Mouse (Mus musculus) ES-Bruce4 (cell line): ENCODE results near the gene Abca7. TPM values are rescaled to one million over a fixed set of nuclear protein-coding genes. Genes with fewer than 3 reads are reported as not detected.
A peak's percentile ranks its signal among the peaks of the same experiment; 100 is the strongest.

Experiments
- H3K27ac ChIP-seq: 2 replicates; pipeline ENCODE4 v1.5.1; 2012; ENCODE audit warnings: low read length, inconsistent platforms; ENCODE audit not compliant: insufficient read depth
- H3K27me3 ChIP-seq: 2 replicates; pipeline ENCODE4 v1.6.1; 2012; ENCODE audit warnings: mild to moderate bottlenecking, low read length, inconsistent platforms; ENCODE audit not compliant: control insufficient read depth, poor library complexity, insufficient read depth, severe bottlenecking
- H3K36me3 ChIP-seq: 2 replicates; pipeline ENCODE4 v1.6.1; 2012; ENCODE audit warnings: inconsistent platforms, mild to moderate bottlenecking, low read length, moderate library complexity; ENCODE audit not compliant: control insufficient read depth, poor library complexity, insufficient read depth, severe bottlenecking
- H3K4me1 ChIP-seq: one replicate; pipeline ENCODE4 v1.8.1; 2011; ENCODE audit warnings: low read length; ENCODE audit not compliant: control insufficient read depth, insufficient read depth
- H3K4me3 ChIP-seq: 2 replicates; pipeline ENCODE4 v1.5.1; 2011; ENCODE audit warnings: low read depth, mild to moderate bottlenecking, low read length
- H3K9ac ChIP-seq: 2 replicates; pipeline ENCODE4 v1.6.1; 2012; ENCODE audit warnings: low read depth, mild to moderate bottlenecking, inconsistent platforms; ENCODE audit not compliant: poor library complexity, severe bottlenecking
- H3K9me3 ChIP-seq: replicated peaks from 2 replicates; pipeline ENCODE4 v1.6.1; 2012; ENCODE audit warnings: mild to moderate bottlenecking, low read length, inconsistent platforms; ENCODE audit not compliant: control insufficient read depth, poor library complexity, insufficient read depth, severe bottlenecking
- CTCF ChIP-seq: IDR thresholded peaks from one replicate; pipeline ENCODE4 v1.8.1; 2011; ENCODE audit warnings: low read depth, low read length
- EP300 ChIP-seq: IDR thresholded peaks from 2 replicates; pipeline ENCODE4 v1.6.1; 2011; ENCODE audit warnings: low read depth, low read length; ENCODE audit not compliant: insufficient read depth
- POLR2A ChIP-seq: IDR thresholded peaks from one replicate; pipeline ENCODE4 v1.8.1; 2011; ENCODE audit warnings: low read length; ENCODE audit not compliant: insufficient read depth
- polyA plus RNA-seq: library from polyadenylated mRNA; stranded (reverse); fragments of >200 nt; gene quantifications from 2 replicates; pipeline ENCODE4 v1.2.4, GENCODE M21; 2011; ENCODE audit warnings: low read depth; ENCODE audit not compliant: missing spikeins, insufficient read depth, insufficient read length

Gene Abca7
- polyA plus RNA-seq, 1 experiment: 10.6 TPM

GRCm38 (mm10) chr10:79984871-79985270 lies 11.4 kb upstream of the Abca7 start:
- Histone ChIP-seq H3K4me1 (peaks cover 5% of the 10 kb centered on the region), H3K27me3 (no peaks in the 10 kb centered on the region), H3K36me3 (no peaks in the 10 kb centered on the region), H3K9ac (peak overlapping the region; percentile 83), H3K9me3 (no peaks in the 10 kb centered on the region), H3K27ac (peak overlapping the region; percentile 88), H3K4me3 (peak overlapping the region; percentile 94)
- TF ChIP-seq POLR2A (no peak), EP300 (no peak; the same call in 1 of the 2 replicates), CTCF (no peak)

GRCm38 (mm10) chr10:79985334-79986231 lies 10.7 kb upstream of the Abca7 start:
- peaks cover 5% of the 10 kb centered on the region for H3K4me1 ChIP-seq
- H3K9me3 ChIP-seq: no peaks in the 10 kb centered on the region
- peak overlapping the region; percentile 83 for H3K9ac ChIP-seq
- H3K36me3 ChIP-seq: no peaks in the 10 kb centered on the region
- TF ChIP-seq EP300 (no peak), CTCF (no peak), POLR2A (no peak)
- peak overlapping the region; percentile 97 for H3K4me3 ChIP-seq
- H3K27ac ChIP-seq: peak overlapping the region; percentile 84
- H3K27me3 ChIP-seq: no peaks in the 10 kb centered on the region

- Histone ChIP-seq H3K27ac (peak overlapping the region; percentile 44; the same call in 1 of the 2 replicates), H3K36me3 (no peaks in the 10 kb centered on the region), H3K9ac (peak overlapping the region; percentile 83), H3K9me3 (no peaks in the 10 kb centered on the region), H3K4me3 (peak overlapping the region; percentile 97; the same call in 1 of the 2 replicates), H3K27me3 (no peaks in the 10 kb centered on the region), H3K4me1 (peaks cover 7% of the 10 kb centered on the region)
- TF ChIP-seq EP300 (no peak), POLR2A (no peak), CTCF (no peak)
Observed at GRCm38 (mm10) chr10:79986232-79986878, 9.9 kb upstream of the Abca7 start.

- Histone ChIP-seq H3K27ac (no peak overlapping the region; the same call in 1 of the 2 replicates), H3K9me3 (no peaks in the 10 kb centered on the region), H3K4me3 (0 out of 2 replicates have a peak overlapping the region, but pooled peaks have one; percentile 1), H3K27me3 (no peaks in the 10 kb centered on the region), H3K36me3 (no peaks in the 10 kb centered on the region), H3K4me1 (peaks cover 7% of the 10 kb centered on the region), H3K9ac (no peak overlapping the region)
- TF ChIP-seq EP300 (0 out of 2 replicates have a peak, but pooled peaks have one; percentile 48), POLR2A (no peak), CTCF (peak; percentile 76)
Observed at GRCm38 (mm10) chr10:79986963-79987362, 9.3 kb upstream of the Abca7 start.

- Histone ChIP-seq H3K9ac (peak overlapping the region; percentile 87), H3K27ac (peak overlapping the region; percentile 26), H3K36me3 (no peaks in the 10 kb centered on the region), H3K9me3 (no peaks in the 10 kb centered on the region), H3K4me1 (peaks cover 4% of the 10 kb centered on the region), H3K4me3 (peak overlapping the region; percentile 84), H3K27me3 (no peaks in the 10 kb centered on the region)
- TF ChIP-seq POLR2A (no peak), EP300 (no peak), CTCF (no peak)
Observed at GRCm38 (mm10) chr10:79987771-79988505, 8.4 kb upstream of the Abca7 start.
